ENCODE assay signal across 13 mouse cellular contexts in genomic region chr7:126721635-126722034, GRCm38 (mm10).
"Had no signal": no experiment of that assay in that cellular context is flagged by ENCODE, and none has a peak within 500 bp of the region (broad histone marks: within the 10 kb centered on the region; RNA-seq: fewer than 3 reads in every experiment).

No protein-coding gene starts in this region.

- H3K4me1 ChIP-seq: limb, embryonic 12.5 days had no signal

- H3K27me3 ChIP-seq: limb, embryonic 12.5 days had no signal

- ATAC-seq: midbrain, embryonic 16.5 days had no signal

- H3K4me2 ChIP-seq: limb, embryonic 12.5 days; midbrain, embryonic 11.5 days had no signal

- H3K9ac ChIP-seq: limb, embryonic 12.5 days; liver, embryonic 14.5 days had no signal

- DNase-seq: kidney, adult 11 months; kidney, adult 9 months; kidney, postnatal 36 days; liver; lung, adult 18-20 months; thymus, postnatal 36 days had no signal

- H3K36me3 ChIP-seq: limb, embryonic 12.5 days had no signal

- H3K4me3 ChIP-seq: layer of hippocampus, adult 2 months; limb, embryonic 12.5 days; megakaryocyte, embryonic 14.5 days had no signal

- H3K27ac ChIP-seq: kidney, postnatal 0 days; layer of hippocampus, adult 2 months; limb, embryonic 12.5 days; liver, embryonic 14.5 days had no signal
